Mouse (Mus musculus): ENCODE measurements around the gene Slu7. TPM values are rescaled to one million over a fixed set of nuclear protein-coding genes. Genes with fewer than 3 reads are reported as not detected.

Gene Slu7
- polyA plus RNA-seq, 1 experiment: 4.1 TPM

DNA sequence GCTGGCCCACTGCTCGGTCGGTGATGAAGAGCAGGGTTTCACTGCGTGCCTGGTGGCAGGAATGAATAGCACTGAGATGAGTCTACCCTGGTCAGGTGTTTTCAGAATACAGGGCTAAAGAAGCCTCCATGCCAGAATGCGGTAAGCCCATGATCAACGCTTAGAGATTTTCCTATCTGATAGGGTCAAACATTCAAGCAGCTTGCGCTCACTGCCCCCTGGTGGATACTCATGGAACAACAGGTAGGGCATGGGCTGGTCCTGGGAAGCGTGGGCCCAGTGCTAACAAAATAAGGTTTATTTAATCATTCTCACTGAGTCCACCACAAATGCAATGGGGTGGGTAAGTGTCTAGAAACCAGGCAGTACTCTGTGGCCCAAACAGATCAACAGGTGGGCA is 59.1 kb downstream of the Slu7 start:
- no peaks in the 10 kb centered on the region for H3K27me3 ChIP-seq (ENCODE audit: control insufficient read depth, insufficient read depth, low read length)
- 35% methylated on average over 7 of the region's 7 CpGs for WGBS
- no peak overlapping the region for H3K4me3 ChIP-seq (ENCODE audit: control insufficient read depth, insufficient read depth, low read length)
- DNase-seq: peak; percentile 72
- H3K36me3 ChIP-seq (ENCODE audit: control insufficient read depth, insufficient read depth, low read length): no peaks in the 10 kb centered on the region
- H3K27ac ChIP-seq (ENCODE audit: control insufficient read depth, insufficient read depth, low read length): no peak overlapping the region
- TF ChIP-seq CTCF (IDR thresholded peaks at IDR 0.05; ENCODE audit: borderline replicate concordance, control insufficient read depth, extremely low read depth, insufficient read depth, low read length, poor library complexity) (peak; percentile 83; the same call in 1 of the 2 replicates), POLR2A (IDR thresholded peaks at IDR 0.05; ENCODE audit: control insufficient read depth, extremely low read depth, insufficient read depth, low read length, poor library complexity) (no peak)
- no peaks in the 10 kb centered on the region for H3K4me1 ChIP-seq (replicated peaks; ENCODE audit: control insufficient read depth, insufficient read depth, low read length)

DNA sequence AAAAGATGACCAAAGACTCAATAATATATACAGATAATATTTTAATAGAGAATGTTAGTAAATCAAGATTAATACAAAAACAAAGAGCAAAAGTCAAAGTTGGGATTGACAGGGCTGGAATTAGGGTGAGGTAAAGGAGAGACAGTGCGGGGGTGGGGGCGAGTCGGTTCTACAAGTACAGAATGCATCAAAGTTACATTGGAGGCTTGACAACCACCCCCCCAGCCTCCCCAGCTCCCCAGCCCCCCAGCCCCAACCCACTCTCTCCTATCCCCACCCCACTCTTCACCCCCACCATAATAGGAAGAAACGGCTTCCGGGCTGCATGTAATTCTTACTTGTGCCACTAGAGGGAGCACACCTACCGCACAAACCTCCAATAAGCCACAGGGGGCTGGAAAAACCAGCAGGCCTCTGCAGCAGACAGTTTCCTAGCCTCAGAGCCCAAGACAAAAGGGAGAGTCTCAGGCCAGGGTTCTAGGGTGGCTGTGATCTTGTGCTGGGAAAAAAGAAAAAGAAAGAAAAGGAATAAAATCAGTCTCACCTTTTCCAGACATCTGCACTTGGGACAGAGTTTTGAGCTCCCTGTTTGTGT is 60.4 kb downstream of the Slu7 start:
- H3K4me3 ChIP-seq (ENCODE audit: control insufficient read depth, insufficient read depth, low read length): no peak overlapping the region
- no peaks in the 10 kb centered on the region for H3K4me1 ChIP-seq (replicated peaks; ENCODE audit: control insufficient read depth, insufficient read depth, low read length)
- 33% methylated on average over 6 of the region's 6 CpGs for WGBS
- DNase-seq: peak; percentile 68
- H3K27ac ChIP-seq (ENCODE audit: control insufficient read depth, insufficient read depth, low read length): no peak overlapping the region
- TF ChIP-seq CTCF (IDR thresholded peaks at IDR 0.05; ENCODE audit: borderline replicate concordance, control insufficient read depth, extremely low read depth, insufficient read depth, low read length, poor library complexity) (peak; percentile 64; the same call in 1 of the 2 replicates), POLR2A (IDR thresholded peaks at IDR 0.05; ENCODE audit: control insufficient read depth, extremely low read depth, insufficient read depth, low read length, poor library complexity) (no peak)
- no peaks in the 10 kb centered on the region for H3K36me3 ChIP-seq (ENCODE audit: control insufficient read depth, insufficient read depth, low read length)
- no peaks in the 10 kb centered on the region for H3K27me3 ChIP-seq (ENCODE audit: control insufficient read depth, insufficient read depth, low read length)

- no peaks in the 10 kb centered on the region for H3K27me3 ChIP-seq (ENCODE audit: control insufficient read depth, insufficient read depth, low read length)
- no peak overlapping the region for H3K27ac ChIP-seq (ENCODE audit: control insufficient read depth, insufficient read depth, low read length)
- 79% methylated on average over 8 of the region's 8 CpGs for WGBS
- H3K36me3 ChIP-seq (ENCODE audit: control insufficient read depth, insufficient read depth, low read length): no peaks in the 10 kb centered on the region
- DNase-seq: no peak
- TF ChIP-seq CTCF (IDR thresholded peaks at IDR 0.05; ENCODE audit: borderline replicate concordance, control insufficient read depth, extremely low read depth, insufficient read depth, low read length, poor library complexity) (no peak), POLR2A (IDR thresholded peaks at IDR 0.05; ENCODE audit: control insufficient read depth, extremely low read depth, insufficient read depth, low read length, poor library complexity) (no peak)
- H3K4me1 ChIP-seq (replicated peaks; ENCODE audit: control insufficient read depth, insufficient read depth, low read length): no peaks in the 10 kb centered on the region
- H3K4me3 ChIP-seq (ENCODE audit: control insufficient read depth, insufficient read depth, low read length): no peak overlapping the region
Measured at GRCm38 (mm10) chr11:43495037-43495436, 61.5 kb downstream of the Slu7 start.

DNA sequence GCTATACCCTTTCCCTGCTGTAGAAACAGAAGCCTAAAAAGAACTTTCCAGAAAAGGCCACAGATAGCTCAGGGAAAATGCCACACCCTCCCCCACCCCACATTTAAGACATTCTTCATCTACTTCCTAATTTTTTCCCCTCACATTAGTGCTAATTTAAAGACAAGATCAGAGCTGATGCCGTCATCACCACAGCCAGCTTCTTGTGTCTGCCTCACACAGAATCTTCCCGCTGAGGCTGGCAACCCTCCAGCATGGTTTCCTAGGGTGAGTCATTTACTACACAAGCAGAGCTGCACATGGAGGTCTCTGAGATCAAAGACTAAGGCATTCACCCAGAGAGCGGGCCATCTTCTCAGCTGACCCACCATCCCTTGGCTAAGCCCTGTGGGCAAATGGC is 62.0 kb downstream of the Slu7 start:
- no peak for TF ChIP-seq POLR2A (IDR thresholded peaks at IDR 0.05; ENCODE audit: control insufficient read depth, extremely low read depth, insufficient read depth, low read length, poor library complexity)
- no peak for TF ChIP-seq CTCF (IDR thresholded peaks at IDR 0.05; ENCODE audit: borderline replicate concordance, control insufficient read depth, extremely low read depth, insufficient read depth, low read length, poor library complexity)
- no peak for DNase-seq
- WGBS: 17% methylated on average over 3 of the region's 3 CpGs
- no peaks in the 10 kb centered on the region for H3K36me3 ChIP-seq (ENCODE audit: control insufficient read depth, insufficient read depth, low read length)
- no peaks in the 10 kb centered on the region for H3K27me3 ChIP-seq (ENCODE audit: control insufficient read depth, insufficient read depth, low read length)
- H3K4me3 ChIP-seq (ENCODE audit: control insufficient read depth, insufficient read depth, low read length): no peak overlapping the region
- no peak overlapping the region for H3K27ac ChIP-seq (ENCODE audit: control insufficient read depth, insufficient read depth, low read length)
- H3K4me1 ChIP-seq (replicated peaks; ENCODE audit: control insufficient read depth, insufficient read depth, low read length): no peaks in the 10 kb centered on the region

Other genes starting within 250 kb of the Slu7 start
- 28.5 and 38.8 TPM in 2 replicates for gene Pttg1, start 7.5 kb upstream of the Slu7 start, polyA plus RNA-seq (2012; rRNA removed)
- gene C1qtnf2, start 40.5 kb downstream of the Slu7 start, polyA plus RNA-seq (2012; rRNA removed): 1.5 and 3.0 TPM in 2 replicates
- 9.4 and 10.3 TPM in 2 replicates for gene Ccnjl, start 95.0 kb downstream of the Slu7 start, polyA plus RNA-seq (2012; rRNA removed)
- gene 4933415A04Rik, start 153.3 kb downstream of the Slu7 start, polyA plus RNA-seq (2012; rRNA removed): 0.59 and 0.81 TPM in 2 replicates
- 1.4 and 1.6 TPM in 2 replicates for gene Fabp6, start 167.8 kb downstream of the Slu7 start, polyA plus RNA-seq (2012; rRNA removed)
- 35.0 and 40.9 TPM in 2 replicates for gene Pwwp2a, start 248.3 kb downstream of the Slu7 start, polyA plus RNA-seq (2012; rRNA removed)